20 mouse cellular contexts compared by ENCODE assay signal in genomic region chr3:57585967-57586366, GRCm38 (mm10). TPM values are rescaled to one million over a fixed set of nuclear protein-coding genes. Genes with fewer than 3 reads are reported as not detected.
A peak's percentile ranks its signal among the peaks of the same experiment; 100 is the strongest.
DNase-seq lines count a peak whose midpoint lies in the region; ATAC-seq and TF ChIP-seq lines count a peak whose summit lies in the region.
"Had no signal": no experiment of that assay in that cellular context is flagged by ENCODE, and none has a peak within 500 bp of the region (broad histone marks: within the 10 kb centered on the region; RNA-seq: fewer than 3 reads in every experiment).

No protein-coding gene starts in this region.

- ATAC-seq in monocyte, adult 5-6 weeks (replicated peaks; ENCODE audit: insufficient number of reproducible peaks, low FRiP score, low TSS enrichment, poor library complexity, severe bottlenecking), result no peak
- ATAC-seq: activated CD4-positive, CD25-positive, alpha-beta regulatory T cell, adult 4 months; CD4-positive, CD25-positive, alpha-beta regulatory T cell, adult 4 months; Patski had no signal

- no peaks in the 10 kb centered on the region for H3K36me3 ChIP-seq in myocyte (ENCODE audit: control insufficient read depth, insufficient read depth)
- H3K36me3 ChIP-seq: G1E had no signal

- TF ChIP-seq POLR2A in myocyte (IDR thresholded peaks at IDR 0.05; ENCODE audit: insufficient read length, low read depth), result no peak

- H3K27me3 ChIP-seq in myocyte (ENCODE audit: control insufficient read depth, insufficient read depth, insufficient read length), result no peaks in the 10 kb centered on the region
- H3K27me3 ChIP-seq: CH12.LX, Patski had no signal

- H3K4me2 ChIP-seq in myocyte (ENCODE audit: low read depth), result no peak overlapping the region

- H3K79me2 ChIP-seq in myocyte (ENCODE audit: control insufficient read depth, insufficient read depth), result no peaks in the 10 kb centered on the region

- intact Hi-C loops in heart, postnatal 14 days (cut with DNase I), result no loop called here

- peak; percentile 67 for DNase-seq in heart, adult 11 months
- no peak for DNase-seq in heart, postnatal 14 days
- DNase-seq: adrenal gland, adult 2 months; adrenal gland, adult 8-10 months; adrenal gland, postnatal 10 days; adrenal gland, postnatal 14 days; adrenal gland, postnatal 25 days; adrenal gland, postnatal 36 days; B cell, adult 2 months; cerebellum, adult 11 months; cerebellum, adult 11-12 months; cerebellum, adult 18-20 months had no signal

- no peak overlapping the region for H3ac ChIP-seq in myocyte (ENCODE audit: control insufficient read depth, insufficient read length)

- no peak overlapping the region for H3K4me3 ChIP-seq in myocyte

TF ChIP-seq in myocyte, 11 proteins besides CTCF, POLR2A, EP300 and RAD21:
- TF ChIP-seq TCF12 (IDR thresholded peaks at IDR 0.05; ENCODE audit: insufficient read depth, poor library complexity, severe bottlenecking), result peak; percentile 50
- peak in 2 of 3 experiments; percentile 80 to 86 for TF ChIP-seq MYOG (IDR thresholded peaks at IDR 0.05; ENCODE audit: control insufficient read depth in 1 of 3, insufficient read depth in 1 of 3, insufficient read length in 2 of 3, low read depth in 2 of 3)
- no peak for TF ChIP-seq REST (IDR thresholded peaks at IDR 0.05; ENCODE audit: insufficient read depth, insufficient read length)
- TF ChIP-seq MYOD1 (IDR thresholded peaks at IDR 0.05; ENCODE audit: control insufficient read depth in 1 of 3, insufficient read length in 2 of 3, low read depth in 2 of 3), result peak; percentile 17 to 89 (median 43)

RNA-seq across cellular contexts. Expression of gene Wwtr1, which starts 10.3 kb away (rescaled TPM):
- total RNA-seq in heart, postnatal 14 days (2021), result 10 to 100 TPM; 65.6 to 75.2 TPM
- polyA plus RNA-seq in myocyte (2012; fragmentation: generic; extraction: Trizol), result 63.1 TPM
- total RNA-seq in monocyte, adult 5-6 weeks (2017), result 0.10 to 0.21 TPM in 2 of 3 replicates, not detected in the other
- total RNA-seq: MEL had no signal
- polyA plus RNA-seq: CD4-positive, CD25-positive, alpha-beta regulatory T cell, adult 4 months; G1E had no signal

Comparison
In these comparisons a context has a peak if more than half of its experiments do, and no peak if none do; other contexts are left out.
1. RNA of gene Wwtr1, which starts 10.3 kb away (total RNA-seq): 65.6 to 75.2 TPM in heart, postnatal 14 days; 0.10 to 0.21 TPM in monocyte, adult 5-6 weeks; every median in the first group is over 10 times any median in the second.